ENCODE assay signal across 15 mouse cellular contexts in genomic region chr15:10691481-10691880, GRCm38 (mm10). TPM values are rescaled to one million over a fixed set of nuclear protein-coding genes. Genes with fewer than 3 reads are reported as not detected.
"Had no signal": no experiment of that assay in that cellular context is flagged by ENCODE, and none has a peak within 500 bp of the region (broad histone marks: within the 10 kb centered on the region; RNA-seq: fewer than 3 reads in every experiment).

No protein-coding gene starts in this region.

- H3K9ac ChIP-seq: liver, embryonic 14.5 days; lung, embryonic 14.5 days; midbrain, embryonic 15.5 days; neural tube, embryonic 12.5 days had no signal

- ATAC-seq: intestine, postnatal 0 days; midbrain, embryonic 15.5 days had no signal

- DNase-seq: kidney, adult 9 months; kidney, postnatal 4 days; left cerebral cortex, postnatal 4 days; lung, embryonic 14.5 days; lung, postnatal 10 days had no signal

- H3K4me3 ChIP-seq: layer of hippocampus, adult 2 months; megakaryocyte, embryonic 14.5 days; midbrain, embryonic 15.5 days; neural tube, embryonic 12.5 days had no signal

- H3K4me2 ChIP-seq: midbrain, embryonic 11.5 days; midbrain, embryonic 15.5 days; neural tube, embryonic 12.5 days had no signal

- H3K9me3 ChIP-seq: megakaryocyte, embryonic 14.5 days; midbrain, embryonic 15.5 days; neural tube, embryonic 12.5 days had no signal

- H3K36me3 ChIP-seq: midbrain, embryonic 15.5 days had no signal

- H3K27me3 ChIP-seq: megakaryocyte, embryonic 14.5 days; midbrain, embryonic 15.5 days; neural tube, embryonic 12.5 days had no signal

- H3K27ac ChIP-seq: layer of hippocampus, adult 2 months; macrophage; midbrain, embryonic 15.5 days; neural tube, embryonic 12.5 days; stomach, postnatal 0 days had no signal

RNA-seq across cellular contexts. Expression of gene Rai14, which starts 22.9 kb away (rescaled TPM):
- total RNA-seq: neutrophil, adult 5-6 weeks had no signal
